Mouse (Mus musculus): Measurements from ENCODE around the gene Fetub. TPM values are rescaled to one million over a fixed set of nuclear protein-coding genes. Genes with fewer than 3 reads are reported as not detected.
"Not testable (repeated sequence)": the region's sequence is repeated elsewhere in the genome, so short reads cannot be mapped to it uniquely, and the experiment has no call there.

The Fetub gene
- polyA plus RNA-seq, 1 experiment from 2014 or later: 1.5 TPM

GRCm38 (mm10) chr16:22909290-22909689, 8.8 kb upstream of the Fetub start:
- DNase-seq (ENCODE audit: low spot score): no peak

- DNase-seq (ENCODE audit: low spot score): no peak
Measured at GRCm38 (mm10) chr16:22911986-22912385, 6.1 kb upstream of the Fetub start.

- no peak for DNase-seq (ENCODE audit: low spot score)
Measured at GRCm38 (mm10) chr16:22912886-22913285, 5.2 kb upstream of the Fetub start.

- DNase-seq (ENCODE audit: low spot score): no peak
Measured at GRCm38 (mm10) chr16:22914276-22914675, 3.9 kb upstream of the Fetub start.

- DNase-seq (ENCODE audit: low spot score): no peak
Measured at GRCm38 (mm10) chr16:22918664-22919312, 654 bp downstream of the Fetub start.

GRCm38 (mm10) chr16:22919971-22920854, 2.1 kb downstream of the Fetub start:
- DNase-seq (ENCODE audit: low spot score): no peak

GRCm38 (mm10) chr16:22921761-22922160, 3.6 kb downstream of the Fetub start:
- no peak for DNase-seq (ENCODE audit: low spot score)

- DNase-seq (ENCODE audit: low spot score): no peak
Measured at GRCm38 (mm10) chr16:22922433-22922832, 4.3 kb downstream of the Fetub start.

GRCm38 (mm10) chr16:22929575-22929974, 11.4 kb downstream of the Fetub start:
- no peak for DNase-seq (ENCODE audit: low spot score)

GRCm38 (mm10) chr16:22931431-22932200, 13.5 kb downstream of the Fetub start:
- DNase-seq (ENCODE audit: low spot score): no peak

- no peak for DNase-seq (ENCODE audit: low spot score)
Measured at GRCm38 (mm10) chr16:22937631-22938030, 19.5 kb downstream of the Fetub start.

- no peak for DNase-seq (ENCODE audit: low spot score)
Measured at GRCm38 (mm10) chr16:22938541-22938940, 20.4 kb downstream of the Fetub start.

- no peak for DNase-seq (ENCODE audit: low spot score)
Measured at GRCm38 (mm10) chr16:22939120-22939695, 21.1 kb downstream of the Fetub start.

- DNase-seq (ENCODE audit: low spot score): not testable (repeated sequence)
Measured at GRCm38 (mm10) chr16:22941825-22942476, 23.8 kb downstream of the Fetub start.

GRCm38 (mm10) chr16:22947371-22947770, 29.2 kb downstream of the Fetub start:
- DNase-seq (ENCODE audit: low spot score): no peak

- DNase-seq (ENCODE audit: low spot score): no peak
Measured at GRCm38 (mm10) chr16:22950840-22951395, 32.8 kb downstream of the Fetub start, which contains the start of gene Hrg. TSS of gene Hrg (plus strand) at chr16:22951072.

- no peak for DNase-seq (ENCODE audit: low spot score)
Measured at GRCm38 (mm10) chr16:22953069-22953468, 34.9 kb downstream of the Fetub start.

GRCm38 (mm10) chr16:22955397-22956084, 37.4 kb downstream of the Fetub start:
- no peak for DNase-seq (ENCODE audit: low spot score)

- no peak for DNase-seq (ENCODE audit: low spot score)
Measured at GRCm38 (mm10) chr16:22956085-22956439, 37.9 kb downstream of the Fetub start.

GRCm38 (mm10) chr16:22961073-22961472, 42.9 kb downstream of the Fetub start:
- no peak for DNase-seq (ENCODE audit: low spot score)

Data from thymus, postnatal 0 days (tissue).